Mouse (Mus musculus) liver, adult (tissue): ENCODE data around the gene Fryl.

Experiments used
- GATA4 ChIP-seq: IDR thresholded peaks from 2 replicates; pipeline ENCODE4 v1.6.1; 2014; ENCODE audit warnings: mild to moderate bottlenecking, low read length; ENCODE audit not compliant: insufficient replicate concordance

The Fryl gene

DNA sequence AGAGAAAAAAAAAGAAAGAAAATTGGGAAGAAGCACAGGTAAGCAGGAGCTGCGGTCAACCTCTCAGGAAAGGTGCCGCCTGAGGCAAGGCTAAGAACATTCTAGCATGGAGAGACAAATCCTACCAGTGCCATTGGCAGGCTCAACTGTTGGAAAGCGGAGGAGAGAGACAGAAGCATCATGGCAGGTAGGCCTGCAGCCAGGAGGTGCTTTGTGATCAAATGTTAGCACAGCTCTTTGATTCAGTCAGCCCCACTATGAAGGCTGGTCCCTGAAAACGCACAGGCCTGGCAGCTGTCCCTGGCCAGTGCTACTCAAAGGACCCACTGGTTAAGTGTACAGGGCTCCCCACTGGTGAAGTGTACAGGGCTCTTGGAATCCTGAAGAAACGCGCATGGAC, 16.0 kb downstream of the Fryl start:
- no peak for TF ChIP-seq GATA4

DNA sequence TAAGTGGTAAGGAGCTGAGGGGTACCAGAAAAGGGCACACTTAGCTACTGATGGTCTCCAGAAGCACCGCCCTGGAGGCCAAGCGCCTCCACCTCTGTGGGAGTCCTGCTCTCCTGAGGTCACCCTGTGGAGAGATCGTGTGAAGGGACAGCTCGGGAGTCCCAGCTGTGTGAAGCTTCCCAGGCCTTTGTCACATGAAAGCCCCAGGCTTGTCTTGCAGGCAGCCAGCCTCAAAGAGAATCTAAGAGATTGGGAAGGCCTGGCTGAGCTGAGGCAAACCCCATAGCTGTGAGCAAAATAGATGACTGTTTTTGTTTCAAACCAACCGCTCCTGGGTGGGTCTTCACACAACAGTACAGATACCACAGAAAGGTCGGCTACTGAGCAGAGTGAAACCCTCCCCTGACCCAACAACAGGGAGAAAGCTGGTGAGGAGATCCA, 19.5 kb downstream of the Fryl start:
- no peak for TF ChIP-seq GATA4

DNA sequence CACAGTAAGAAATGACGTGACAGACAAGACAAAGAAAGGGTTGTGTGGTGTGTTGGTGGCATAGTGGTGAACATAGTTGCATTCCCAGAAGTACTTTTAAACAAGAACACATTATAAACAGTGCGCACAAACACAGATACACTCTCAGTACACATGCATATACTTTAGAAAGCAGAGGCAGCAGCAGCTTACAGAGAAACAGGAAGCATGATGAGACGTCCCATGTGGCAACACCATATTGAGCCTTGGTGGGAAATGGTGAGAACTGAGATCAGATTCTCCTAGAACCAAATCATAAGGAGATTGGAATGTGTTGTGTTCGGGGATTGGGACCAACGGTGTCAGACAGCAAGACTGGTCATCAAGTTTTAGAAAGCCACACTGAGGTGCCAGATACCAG, 21.2 kb downstream of the Fryl start:
- TF ChIP-seq GATA4: no peak

GRCm38 (mm10) chr5:73233018-73233881, 23.2 kb downstream of the Fryl start:
- TF ChIP-seq GATA4: no peak

- no peak for TF ChIP-seq GATA4
These were observed 24.2 kb downstream of the Fryl start for GRCm38 (mm10) chr5:73232267-73232666.

- no peak for TF ChIP-seq GATA4
These were observed 24.6 kb downstream of the Fryl start for GRCm38 (mm10) chr5:73231835-73232234.

- TF ChIP-seq GATA4: no peak
These were observed 26.2 kb downstream of the Fryl start for GRCm38 (mm10) chr5:73230171-73230570.

DNA sequence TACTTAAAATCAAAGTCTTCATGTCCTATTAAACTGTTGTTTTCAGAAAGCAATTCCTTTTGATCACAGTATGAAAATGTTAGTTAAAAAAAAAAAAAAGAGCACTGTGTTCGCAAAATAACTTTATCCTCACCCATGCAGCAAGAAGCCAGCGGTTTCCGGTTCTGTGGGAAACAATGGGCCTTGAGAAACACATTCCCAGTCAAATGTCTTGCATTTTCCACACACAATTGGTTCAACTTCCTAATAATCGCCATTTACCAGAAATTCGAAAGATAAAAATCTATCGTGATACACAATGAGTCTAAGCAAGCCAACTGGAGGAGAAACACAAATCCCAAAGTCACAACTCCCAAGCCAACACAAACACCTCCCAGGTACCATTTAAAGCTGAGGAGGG, 27.0 kb downstream of the Fryl start:
- peak; percentile 29; the same call in 1 of the 2 replicates for TF ChIP-seq GATA4

DNA sequence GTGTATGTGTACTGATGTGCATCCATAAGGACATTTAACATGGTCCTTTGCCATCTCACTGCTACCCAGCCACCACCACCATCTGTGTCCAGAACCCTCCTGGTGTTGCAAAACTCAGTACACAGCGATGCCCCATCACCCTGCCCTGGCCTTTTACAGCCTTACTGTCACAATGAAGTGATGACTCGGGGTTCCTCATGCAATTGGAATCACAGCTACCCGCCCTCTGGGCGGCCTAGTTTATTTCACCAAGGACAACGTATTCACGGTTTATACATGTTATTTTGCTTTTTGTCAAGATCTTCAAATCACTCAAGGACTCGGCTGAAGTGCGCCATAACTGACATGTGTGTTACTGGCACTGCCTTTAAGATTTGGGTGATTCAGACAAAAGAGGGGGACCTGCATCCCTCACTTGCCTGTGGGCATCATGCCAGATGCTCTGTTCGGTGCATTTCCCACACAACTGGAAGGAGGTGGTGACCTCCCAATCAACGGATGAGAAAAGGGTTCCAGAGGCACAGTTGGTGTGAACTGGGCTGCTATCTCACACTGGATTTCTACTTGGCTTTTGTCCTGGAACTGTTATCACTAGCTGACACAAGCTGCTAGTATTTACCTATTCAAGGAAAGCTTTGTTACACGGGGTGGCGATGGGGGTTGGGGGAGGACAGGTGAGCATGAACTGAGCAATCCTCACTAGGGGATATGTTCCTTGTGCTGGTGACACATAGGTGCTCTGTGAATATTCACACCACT, 27.9 kb downstream of the Fryl start:
- TF ChIP-seq GATA4: no peak; the same call in 1 of the 2 replicates

DNA sequence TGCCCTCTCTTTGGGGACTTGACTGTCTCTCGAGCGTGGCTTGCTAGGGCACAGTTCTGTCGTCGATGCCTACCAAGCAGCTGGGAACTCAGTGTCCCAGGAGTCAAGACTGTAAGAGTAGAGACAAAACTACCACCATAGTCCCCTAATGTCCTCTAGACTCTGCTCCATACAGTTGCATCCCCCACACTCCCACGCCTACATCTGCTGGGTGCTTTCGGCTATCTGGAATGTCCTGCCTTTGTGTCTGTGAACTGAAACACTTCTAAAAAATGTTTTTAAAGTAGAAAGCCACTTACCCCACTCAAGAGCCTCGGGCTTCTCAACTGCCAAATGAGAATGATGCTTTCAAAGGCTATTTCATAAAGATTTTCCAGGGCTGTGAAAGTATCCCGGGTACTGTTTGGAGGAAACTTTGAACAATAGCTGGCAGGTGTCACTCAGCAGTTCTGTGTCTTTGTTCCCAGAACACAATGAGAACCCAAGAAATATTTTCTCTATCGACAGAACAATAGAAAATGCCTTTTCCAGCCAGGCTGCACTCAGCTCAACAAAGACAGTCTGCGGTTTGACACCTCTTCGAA, 28.8 kb downstream of the Fryl start:
- TF ChIP-seq GATA4: no peak

DNA sequence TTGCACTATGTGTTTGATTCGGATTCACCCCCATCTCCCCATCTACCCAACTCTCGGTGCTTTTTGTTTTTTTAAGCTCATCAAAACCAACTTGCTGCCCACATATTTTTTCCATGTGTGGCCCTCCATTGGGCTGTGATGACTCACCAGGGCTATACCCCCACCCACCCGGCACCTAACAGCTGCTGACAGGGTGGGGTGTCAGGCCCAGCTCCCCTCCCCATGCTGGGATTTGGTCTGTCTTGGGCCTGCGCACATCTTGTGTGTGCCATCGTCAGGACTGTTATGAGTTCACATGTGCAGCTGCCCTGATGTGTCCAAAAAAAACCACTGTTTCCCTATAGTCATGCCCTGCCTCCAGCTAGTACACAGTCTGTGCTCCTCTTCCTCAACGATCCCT, 33.4 kb downstream of the Fryl start:
- no peak for TF ChIP-seq GATA4

DNA sequence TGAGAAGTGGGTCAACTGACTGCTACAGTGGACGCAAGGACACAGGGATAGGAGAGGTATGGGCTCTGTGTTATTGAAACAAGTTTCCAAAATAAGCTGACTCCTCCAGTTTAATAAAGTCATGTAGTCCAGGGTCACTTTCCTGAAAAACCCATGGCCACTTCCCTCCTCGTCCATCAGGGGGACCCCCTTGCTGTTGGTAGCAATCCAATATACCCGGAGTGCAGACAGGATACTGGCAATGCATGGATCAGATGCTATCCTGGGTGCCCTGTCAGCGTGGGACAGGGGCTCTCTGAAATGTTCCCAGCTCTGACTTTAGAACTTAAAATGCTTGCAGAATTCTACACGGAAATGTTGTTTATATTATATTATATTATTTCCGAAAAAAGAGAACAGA, 34.0 kb downstream of the Fryl start:
- TF ChIP-seq GATA4: no peak

DNA sequence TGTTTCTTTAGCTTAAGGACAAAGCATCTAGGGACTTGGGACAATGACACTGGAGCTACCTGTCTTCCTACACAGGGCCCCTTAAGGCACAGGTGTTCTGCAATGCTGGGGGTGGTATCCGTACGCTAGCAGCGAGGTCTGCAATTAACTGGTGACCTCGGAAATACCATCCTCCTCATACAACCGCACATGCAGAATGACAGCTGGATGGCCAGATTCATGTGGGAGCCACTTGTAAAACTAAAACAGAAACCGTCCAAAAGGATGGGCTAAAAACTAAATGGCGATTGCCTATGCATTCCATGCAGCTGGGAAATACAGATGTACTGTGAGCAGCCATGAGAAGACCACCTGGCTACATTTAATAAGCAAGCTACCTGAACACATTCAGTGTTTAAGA, 34.6 kb downstream of the Fryl start:
- no peak for TF ChIP-seq GATA4

DNA sequence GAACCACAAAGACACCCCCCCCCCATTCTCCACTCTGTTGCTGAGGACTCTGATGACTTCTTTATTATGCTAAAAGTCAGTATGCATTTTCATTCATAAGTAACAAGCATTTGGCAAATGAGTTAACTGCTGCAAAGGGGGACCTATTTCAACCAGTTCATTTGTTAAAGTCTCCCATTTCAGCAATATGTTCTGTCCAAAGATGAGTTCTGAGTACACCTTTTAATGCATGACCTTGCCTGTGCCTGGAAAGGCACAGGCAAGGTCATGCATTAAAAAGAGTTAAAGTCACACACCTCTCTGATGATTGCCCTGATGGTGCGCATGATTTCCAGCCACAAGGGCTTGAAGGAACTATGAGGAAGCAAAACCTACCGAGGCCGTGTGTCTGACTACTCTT, 36.7 kb downstream of the Fryl start:
- TF ChIP-seq GATA4: no peak

GRCm38 (mm10) chr5:73218065-73218464, 38.4 kb downstream of the Fryl start:
- TF ChIP-seq GATA4: no peak

- TF ChIP-seq GATA4: no peak
These were observed 39.3 kb downstream of the Fryl start for GRCm38 (mm10) chr5:73217116-73217515.
